Mouse (Mus musculus): Measurements from ENCODE around the gene Svopl.

Svopl gene

GRCm38 (mm10) chr6:38031924-38032540, 14.8 kb downstream of the Svopl start:
- DNase-seq (ENCODE audit: low read depth, low spot score), result no peak

GRCm38 (mm10) chr6:38028205-38028604, 18.6 kb downstream of the Svopl start:
- no peak for DNase-seq (ENCODE audit: low read depth, low spot score)

GRCm38 (mm10) chr6:38027771-38028170, 19.0 kb downstream of the Svopl start:
- no peak for DNase-seq (ENCODE audit: low read depth, low spot score)

GRCm38 (mm10) chr6:38023284-38023683, 23.5 kb downstream of the Svopl start:
- DNase-seq (ENCODE audit: low read depth, low spot score), result no peak

- DNase-seq (ENCODE audit: low read depth, low spot score), result no peak
Observed at GRCm38 (mm10) chr6:38021406-38021805, 25.4 kb downstream of the Svopl start.

- no peak for DNase-seq (ENCODE audit: low read depth, low spot score)
Observed at GRCm38 (mm10) chr6:38012829-38013228, 34.0 kb downstream of the Svopl start.

- DNase-seq (ENCODE audit: low read depth, low spot score), result peak; percentile 48
Observed at GRCm38 (mm10) chr6:38007459-38007858, 39.3 kb downstream of the Svopl start.

GRCm38 (mm10) chr6:37967386-37967785, 79.4 kb downstream of the Svopl start:
- no peak for DNase-seq (ENCODE audit: low read depth, low spot score)

GRCm38 (mm10) chr6:37951306-37951705, 95.5 kb downstream of the Svopl start:
- DNase-seq (ENCODE audit: low read depth, low spot score), result no peak

GRCm38 (mm10) chr6:37936498-37936897, 110.3 kb downstream of the Svopl start:
- DNase-seq (ENCODE audit: low read depth, low spot score), result no peak

Data from CD4-positive helper T cell, adult 2 months (primary cell).